Mouse (Mus musculus): ENCODE measurements at regions not wholly inside any gene's neighbourhood (a gene's known extent, or its start where the extent isn't known, plus 50 kb on each side); places are given as distances from the start of the nearest gene placed in this dataset.

DNA sequence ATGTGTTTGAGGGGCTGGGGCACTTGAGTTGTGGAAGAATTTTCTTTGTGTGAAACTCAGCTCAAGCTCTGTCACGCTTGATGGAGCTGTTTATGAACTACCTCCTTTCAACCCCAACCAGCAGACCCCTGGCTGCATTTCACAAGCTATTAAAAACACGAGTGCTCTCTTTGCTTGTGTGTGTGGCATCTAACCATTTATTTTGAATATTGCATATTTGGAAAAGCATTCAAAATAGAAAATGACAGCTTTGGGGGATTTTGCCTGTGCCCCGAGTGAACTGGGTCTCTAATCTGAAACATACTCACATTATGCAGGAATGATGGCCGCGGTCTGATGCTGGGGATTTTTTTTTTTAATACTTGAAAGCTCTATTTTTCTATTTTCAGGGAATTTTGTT, 243.2 kb upstream of the Bmper start:
- TF ChIP-seq POLR2A (IDR thresholded peaks at IDR 0.05; ENCODE audit: borderline replicate concordance, extremely low read depth, low read depth, low read length): no peak
- TF ChIP-seq CTCF (IDR thresholded peaks at IDR 0.05; ENCODE audit: insufficient read depth, low read length): no peak
